Mouse (Mus musculus) midbrain, postnatal 0 days (tissue): ENCODE results near the gene Rwdd1. TPM values are rescaled to one million over a fixed set of nuclear protein-coding genes. Genes with fewer than 3 reads are reported as not detected.

Experiments used
- ATAC-seq: fragments of 200-750 bp; cut with Nextera tagmentation; 2 replicates; pipeline ENCODE4 v1.8.0; 2017; ENCODE audit warnings: moderate number of reproducible peaks, mild to moderate bottlenecking, moderate TSS enrichment, moderate library complexity; ENCODE audit not compliant: low FRiP score
- DNase-seq: peaks from one replicate; pipeline ENCODE4 v3.0.0-alpha.2; 2015; ENCODE audit warnings: low spot score
- H3K27ac ChIP-seq: fragments of 300-500 bp; sonication (generic); 2 replicates; pipeline ENCODE4 v1.5.1; 2014; ENCODE audit warnings: low read depth, mild to moderate bottlenecking, low read length, mixed read lengths
- H3K27me3 ChIP-seq: fragments of 300-500 bp; sonication (generic); 2 replicates; pipeline ENCODE4 v1.6.1; 2014; ENCODE audit warnings: low read length, control low read depth, mixed read lengths; ENCODE audit not compliant: insufficient read depth
- H3K36me3 ChIP-seq: fragments of 300-500 bp; sonication (generic); 2 replicates; pipeline ENCODE4 v1.6.1; 2014; ENCODE audit warnings: low read length, control low read depth, mixed read lengths; ENCODE audit not compliant: insufficient read depth
- H3K4me1 ChIP-seq: fragments of 300-500 bp; sonication (generic); 2 replicates; pipeline ENCODE4 v1.6.1; 2014; ENCODE audit warnings: mild to moderate bottlenecking, control low read depth, antibody characterized with exemption, low read length, mixed read lengths; ENCODE audit not compliant: insufficient read depth
- H3K4me2 ChIP-seq: fragments of 300-500 bp; sonication (generic); 2 replicates; pipeline ENCODE4 v1.6.1; 2014; ENCODE audit warnings: low read depth, mild to moderate bottlenecking, low read length, mixed read lengths; ENCODE audit not compliant: poor library complexity, severe bottlenecking
- H3K4me3 ChIP-seq: fragments of 300-500 bp; sonication (generic); 2 replicates; pipeline ENCODE4 v1.5.1; 2014; ENCODE audit warnings: low read depth, mild to moderate bottlenecking, low read length, moderate library complexity
- H3K9ac ChIP-seq: fragments of 300-500 bp; sonication (generic); replicated peaks from 2 replicates; pipeline ENCODE4 v1.6.1; 2014; ENCODE audit warnings: mild to moderate bottlenecking, low read length, moderate library complexity, mixed read lengths; ENCODE audit not compliant: poor library complexity, severe bottlenecking
- H3K9me3 ChIP-seq: fragments of 300-500 bp; sonication (generic); 2 replicates; pipeline ENCODE4 v1.6.1; 2016; ENCODE audit warnings: low read length, control low read depth
- CTCF ChIP-seq: IDR thresholded peaks from 2 replicates; pipeline ENCODE4 v1.5.1; 2016; ENCODE audit warnings: antibody characterized with exemption, mild to moderate bottlenecking
- WGBS: fragments of 180-500 bp; shearing (Covaris S2); extraction: QIAGEN DNeasy Blood & Tissue Kit; methylation state at CpG from one replicate; pipeline ENCODE4 v1.1.7; 2014; 5-methylcytosine and 5-hydroxymethylcytosine counted together
- polyA plus RNA-seq: library from polyadenylated mRNA; unstranded; fragments of >200 nt; fragmentation: Nextera tagmentation; extraction: Ambion mirVana; gene quantifications from 2 replicates; pipeline ENCODE4 v1.2.1, GENCODE M21; 2015
- total RNA-seq: library from RNA; depleted of rRNA; stranded (reverse); fragments of >200 nt; gene quantifications from 2 replicates; pipeline ENCODE4 v1.2.3, GENCODE M21; 2014; rRNA removed

Gene Rwdd1
- total and polyA plus RNA-seq, 2 experiments from 2014 or later: 145 to 174 TPM

GRCm38 (mm10) chr10:33986771-33987170 lies 32.7 kb downstream of the Rwdd1 start:
- peaks cover 9% of the 10 kb centered on the region for H3K36me3 ChIP-seq
- ATAC-seq (peak; percentile 66), DNase-seq (peak; percentile 89)
- H3K4me3 ChIP-seq: no peak overlapping the region
- H3K4me2 ChIP-seq: no peak overlapping the region
- no peaks in the 10 kb centered on the region for H3K4me1 ChIP-seq
- H3K27ac ChIP-seq: no peak overlapping the region
- no peaks in the 10 kb centered on the region for H3K27me3 ChIP-seq
- 19% methylated on average over 4 of the region's 4 CpGs for WGBS
- no peak overlapping the region for H3K9ac ChIP-seq
- H3K9me3 ChIP-seq: no peaks in the 10 kb centered on the region
- peak; percentile 100 for TF ChIP-seq CTCF

GRCm38 (mm10) chr10:33974781-33975494 lies 44.5 kb downstream of the Rwdd1 start:
- Histone ChIP-seq H3K27ac (no peak overlapping the region), H3K27me3 (no peaks in the 10 kb centered on the region), H3K9me3 (no peaks in the 10 kb centered on the region), H3K9ac (no peak overlapping the region), H3K36me3 (no peaks in the 10 kb centered on the region), H3K4me3 (no peak overlapping the region), H3K4me2 (no peak overlapping the region), H3K4me1 (no peaks in the 10 kb centered on the region)
- no peak for TF ChIP-seq CTCF
- 91% methylated on average over 7 of the region's 7 CpGs for WGBS
- DNase-seq (no peak), ATAC-seq (no peak)

GRCm38 (mm10) chr10:33952509-33952908 lies 66.9 kb downstream of the Rwdd1 start:
- DNase-seq (no peak), ATAC-seq (no peak)
- Histone ChIP-seq H3K27ac (no peak overlapping the region), H3K9me3 (no peaks in the 10 kb centered on the region), H3K36me3 (peaks cover 3% of the 10 kb centered on the region; the same call in 1 of the 2 replicates), H3K4me2 (no peak overlapping the region), H3K27me3 (no peaks in the 10 kb centered on the region), H3K9ac (no peak overlapping the region), H3K4me3 (no peak overlapping the region), H3K4me1 (peaks cover 9% of the 10 kb centered on the region; the same call in 1 of the 2 replicates)
- 80% methylated on average over 3 of the region's 3 CpGs for WGBS
- no peak for TF ChIP-seq CTCF

GRCm38 (mm10) chr10:33950803-33951583 lies 68.4 kb downstream of the Rwdd1 start, which contains the start of gene Zup1:
Zup1 (minus strand) TSS chr10:33951269.
- DNase-seq (peak; percentile 89), ATAC-seq (peak; percentile 96)
- peak within 1 kb of the TSS; percentile 77 for H3K27ac ChIP-seq
- WGBS: 3% methylated on average over 42 of the region's 42 CpGs
- H3K4me2 ChIP-seq: peak within 1 kb of the TSS; percentile 75
- H3K9me3 ChIP-seq: no peaks in the 10 kb centered on the region
- H3K27me3 ChIP-seq: no peaks in the 10 kb centered on the region
- H3K4me1 ChIP-seq: peaks cover 9% of the 10 kb centered on the region; the same call in 1 of the 2 replicates
- TF ChIP-seq CTCF: no peak
- H3K9ac ChIP-seq: peak within 1 kb of the TSS; percentile 96
- H3K4me3 ChIP-seq: peak within 1 kb of the TSS; percentile 84
- peaks cover 3% of the 10 kb centered on the region; the same call in 1 of the 2 replicates for H3K36me3 ChIP-seq

Other genes with a start within 250 kb of the Rwdd1 start
- gene Sult3a2, start 232.9 kb downstream of the Rwdd1 start, total RNA-seq: not detected in 2 replicates
- not detected in 2 replicates for gene Sult3a2, start 232.9 kb downstream of the Rwdd1 start, polyA plus RNA-seq
- not detected in 2 replicates for gene Sult3a1, start 161.9 kb downstream of the Rwdd1 start, total RNA-seq
- not detected in 2 replicates for gene Sult3a1, start 161.9 kb downstream of the Rwdd1 start, polyA plus RNA-seq
- 2.3 and 2.8 TPM in 2 replicates for gene Rsph4a, start 114.5 kb downstream of the Rwdd1 start, total RNA-seq
- 1.9 and 2.6 TPM in 2 replicates for gene Rsph4a, start 114.5 kb downstream of the Rwdd1 start, polyA plus RNA-seq
- gene Zup1, start 68.4 kb downstream of the Rwdd1 start, total RNA-seq: 14.1 and 14.6 TPM in 2 replicates
- gene Zup1, start 68.4 kb downstream of the Rwdd1 start, polyA plus RNA-seq: 11.7 and 12.8 TPM in 2 replicates
- gene Trappc3l, start 18.0 kb upstream of the Rwdd1 start, total RNA-seq: not detected in 2 replicates
- not detected in 2 replicates for gene Trappc3l, start 18.0 kb upstream of the Rwdd1 start, polyA plus RNA-seq
- gene Calhm4, start 24.7 kb upstream of the Rwdd1 start, total RNA-seq: 0.33 TPM in 1 of 2 replicates, not detected in the other
- gene Calhm4, start 24.7 kb upstream of the Rwdd1 start, polyA plus RNA-seq: not detected in 2 replicates
- gene Calhm5, start 76.9 kb upstream of the Rwdd1 start, total RNA-seq: 0.60 and 1.0 TPM in 2 replicates
- gene Calhm5, start 76.9 kb upstream of the Rwdd1 start, polyA plus RNA-seq: 0.86 and 0.91 TPM in 2 replicates
- 0.44 TPM in 1 of 2 replicates, not detected in the other for gene Calhm6, start 108.4 kb upstream of the Rwdd1 start, total RNA-seq
- 1.1 and 1.2 TPM in 2 replicates for gene Calhm6, start 108.4 kb upstream of the Rwdd1 start, polyA plus RNA-seq
- gene Dse, start 188.1 kb upstream of the Rwdd1 start, total RNA-seq: 19.7 and 37.4 TPM in 2 replicates
- gene Dse, start 188.1 kb upstream of the Rwdd1 start, polyA plus RNA-seq: 5.9 and 7.0 TPM in 2 replicates